Mouse (Mus musculus): ENCODE results near the gene Olfr313. TPM values are rescaled to one million over a fixed set of nuclear protein-coding genes. Genes with fewer than 3 reads are reported as not detected.
"Not testable (repeated sequence)": the region's sequence is repeated elsewhere in the genome, so short reads cannot be mapped to it uniquely, and the experiment has no call there.

The Olfr313 gene
- total and polyA plus RNA-seq, 2 experiments from 2014 or later, result not detected

- H3K9ac ChIP-seq (replicated peaks; ENCODE audit: low read length), result no peak overlapping the region
- no peaks in the 10 kb centered on the region for H3K9me3 ChIP-seq (ENCODE audit: low read length)
- H3K4me2 ChIP-seq (ENCODE audit: low read depth, low read length), result no peak overlapping the region
- H3K27ac ChIP-seq, result no peak overlapping the region
- H3K27me3 ChIP-seq (ENCODE audit: insufficient read depth, low read length), result no peaks in the 10 kb centered on the region
- 0 out of 2 replicates have a peak, but pooled peaks cover 8% of the 10 kb centered on the region for H3K4me1 ChIP-seq (ENCODE audit: insufficient read depth, low read length)
- ATAC-seq, result no peak
- no peaks in the 10 kb centered on the region for H3K36me3 ChIP-seq (ENCODE audit: insufficient read depth, low read length)
- DNase-seq (ENCODE audit: low spot score), result no peak
- no peak overlapping the region for H3K4me3 ChIP-seq (ENCODE audit: low read length)
- 77% methylated on average over 2 of the region's 2 CpGs for WGBS
- no peak for TF ChIP-seq CTCF (IDR thresholded peaks at IDR 0.05; ENCODE audit: low read depth)
Observed at GRCm38 (mm10) chr11:58804393-58804792, 10.4 kb upstream of the Olfr313 start.

- ATAC-seq (no peak), DNase-seq (ENCODE audit: low spot score) (peak; percentile 8)
- no peak overlapping the region for H3K4me3 ChIP-seq (ENCODE audit: low read length)
- 12% methylated on average over 1 of the region's 1 CpGs for WGBS
- TF ChIP-seq CTCF (IDR thresholded peaks at IDR 0.05; ENCODE audit: low read depth), result peak; percentile 58
- no peak overlapping the region for H3K27ac ChIP-seq
- no peak overlapping the region for H3K9ac ChIP-seq (replicated peaks; ENCODE audit: low read length)
- H3K36me3 ChIP-seq (ENCODE audit: insufficient read depth, low read length), result no peaks in the 10 kb centered on the region
- no peaks in the 10 kb centered on the region for H3K4me1 ChIP-seq (ENCODE audit: insufficient read depth, low read length)
- no peak overlapping the region for H3K4me2 ChIP-seq (ENCODE audit: low read depth, low read length)
- no peaks in the 10 kb centered on the region for H3K9me3 ChIP-seq (ENCODE audit: low read length)
- H3K27me3 ChIP-seq (ENCODE audit: insufficient read depth, low read length), result no peaks in the 10 kb centered on the region
Observed at GRCm38 (mm10) chr11:58812001-58812400, 2.8 kb upstream of the Olfr313 start.

- Histone ChIP-seq H3K4me3 (ENCODE audit: low read length) (no peak overlapping the region), H3K4me2 (ENCODE audit: low read depth, low read length) (no peak overlapping the region), H3K27me3 (ENCODE audit: insufficient read depth, low read length) (no peaks in the 10 kb centered on the region), H3K4me1 (ENCODE audit: insufficient read depth, low read length) (no peaks in the 10 kb centered on the region), H3K27ac (no peak overlapping the region), H3K9ac (replicated peaks; ENCODE audit: low read length) (no peak overlapping the region), H3K9me3 (ENCODE audit: low read length) (no peaks in the 10 kb centered on the region), H3K36me3 (ENCODE audit: insufficient read depth, low read length) (no peaks in the 10 kb centered on the region)
- ATAC-seq (no peak), DNase-seq (ENCODE audit: low spot score) (no peak)
- WGBS, result 81% methylated on average over 1 of the region's 1 CpGs
- TF ChIP-seq CTCF (IDR thresholded peaks at IDR 0.05; ENCODE audit: low read depth), result no peak
Observed at GRCm38 (mm10) chr11:58815676-58816075, 876 bp downstream of the Olfr313 start.

GRCm38 (mm10) chr11:58828937-58829336 is 14.1 kb downstream of the Olfr313 start, which contains the start of gene Olfr312:
TSS of gene Olfr312 (plus strand) at chr11:58829237.
- H3K36me3 ChIP-seq (ENCODE audit: insufficient read depth, low read length); ATAC-seq; H3K27ac ChIP-seq; H3K4me3 ChIP-seq (ENCODE audit: low read length); H3K27me3 ChIP-seq (ENCODE audit: insufficient read depth, low read length); H3K9ac ChIP-seq (replicated peaks; ENCODE audit: low read length); DNase-seq (ENCODE audit: low spot score); H3K9me3 ChIP-seq (ENCODE audit: low read length); H3K4me1 ChIP-seq (ENCODE audit: insufficient read depth, low read length); H3K4me2 ChIP-seq (ENCODE audit: low read depth, low read length): not testable (repeated sequence)

GRCm38 (mm10) chr11:58829764-58830163 is 15.0 kb downstream of the Olfr313 start:
- no peak overlapping the region for H3K27ac ChIP-seq
- no peaks in the 10 kb centered on the region for H3K9me3 ChIP-seq (ENCODE audit: low read length)
- 79% methylated on average over 3 of the region's 3 CpGs for WGBS
- no peaks in the 10 kb centered on the region for H3K4me1 ChIP-seq (ENCODE audit: insufficient read depth, low read length)
- no peaks in the 10 kb centered on the region for H3K36me3 ChIP-seq (ENCODE audit: insufficient read depth, low read length)
- ATAC-seq, result no peak
- no peak overlapping the region for H3K9ac ChIP-seq (replicated peaks; ENCODE audit: low read length)
- H3K4me3 ChIP-seq (ENCODE audit: low read length), result no peak overlapping the region
- H3K4me2 ChIP-seq (ENCODE audit: low read depth, low read length), result no peak overlapping the region
- DNase-seq (ENCODE audit: low spot score), result no peak
- no peak for TF ChIP-seq CTCF (IDR thresholded peaks at IDR 0.05; ENCODE audit: low read depth)
- no peaks in the 10 kb centered on the region for H3K27me3 ChIP-seq (ENCODE audit: insufficient read depth, low read length)

GRCm38 (mm10) chr11:58832541-58832940 is 17.7 kb downstream of the Olfr313 start:
- DNase-seq (ENCODE audit: low spot score); ATAC-seq; H3K27me3 ChIP-seq (ENCODE audit: insufficient read depth, low read length); H3K36me3 ChIP-seq (ENCODE audit: insufficient read depth, low read length); H3K27ac ChIP-seq; H3K4me2 ChIP-seq (ENCODE audit: low read depth, low read length); H3K9ac ChIP-seq (replicated peaks; ENCODE audit: low read length); H3K4me3 ChIP-seq (ENCODE audit: low read length); H3K9me3 ChIP-seq (ENCODE audit: low read length); H3K4me1 ChIP-seq (ENCODE audit: insufficient read depth, low read length): not testable (repeated sequence)
- 84% methylated on average over 3 of the region's 3 CpGs for WGBS

- not testable (repeated sequence) for H3K9me3 ChIP-seq (ENCODE audit: low read length); H3K4me3 ChIP-seq (ENCODE audit: low read length); H3K4me2 ChIP-seq (ENCODE audit: low read depth, low read length); H3K9ac ChIP-seq (replicated peaks; ENCODE audit: low read length); H3K27me3 ChIP-seq (ENCODE audit: insufficient read depth, low read length); H3K36me3 ChIP-seq (ENCODE audit: insufficient read depth, low read length); ATAC-seq; H3K27ac ChIP-seq; H3K4me1 ChIP-seq (ENCODE audit: insufficient read depth, low read length); DNase-seq (ENCODE audit: low spot score)
Observed at GRCm38 (mm10) chr11:58838951-58839350, 24.2 kb downstream of the Olfr313 start, which contains the start of gene Olfr311. TSS of gene Olfr311 (plus strand) at chr11:58839251.

All from hindbrain, postnatal 0 days (tissue).